Mouse (Mus musculus): ENCODE measurements around the gene Immp1l. TPM values are rescaled to one million over a fixed set of nuclear protein-coding genes. Genes with fewer than 3 reads are reported as not detected.

The Immp1l gene
- 46.7 TPM for polyA plus RNA-seq (2014; fragmentation: Illumina TruSeq; extraction: RNeasy Lipid Tissue Mini Kit (QIAGEN cat#74804); ENCODE audit: low read depth, low replicate concordance)

DNA sequence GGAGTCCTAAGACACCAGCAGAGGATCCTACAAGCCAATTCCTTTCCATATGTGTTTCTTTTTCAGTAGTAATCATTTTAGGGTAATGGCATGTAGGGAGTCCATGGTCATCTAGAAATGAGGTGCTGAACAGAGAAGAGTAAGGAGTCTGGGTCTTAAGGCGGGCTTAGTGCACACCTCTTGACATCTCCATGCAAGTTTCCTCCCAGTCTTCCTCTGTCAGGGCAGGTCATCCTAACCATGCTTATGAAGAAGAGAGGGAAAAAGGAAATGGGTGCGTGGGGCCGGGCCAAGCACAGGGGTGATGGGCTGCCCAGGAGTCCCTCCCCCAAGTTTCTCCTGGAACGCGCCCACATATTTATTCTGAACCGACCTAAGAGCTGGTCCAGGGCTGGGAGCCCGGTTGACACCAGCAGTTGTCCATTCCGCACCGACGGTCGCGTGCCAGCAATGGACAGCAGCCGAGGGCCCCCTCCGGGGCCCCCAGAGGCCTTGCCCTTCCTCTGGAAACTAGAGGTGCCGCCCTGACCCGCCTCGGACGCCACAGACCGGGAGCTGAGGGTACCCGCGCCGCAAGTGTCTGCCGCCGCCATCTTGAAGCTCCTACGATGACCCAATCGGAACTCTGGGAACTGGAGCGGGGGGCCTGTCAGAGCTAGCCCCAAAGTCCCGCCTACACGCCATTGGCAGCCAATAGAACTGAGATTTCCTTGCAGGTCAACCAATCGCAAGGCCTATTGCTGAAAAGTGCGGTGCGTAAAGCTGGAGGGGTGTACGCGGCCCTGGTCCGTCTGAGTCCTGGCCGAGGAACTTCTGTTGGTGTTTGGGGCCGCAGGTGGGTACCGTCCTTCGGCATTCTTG is at the start of gene Immp1l, which contains the start of gene Elp4:
Gene Immp1l, plus strand, starts transcription at position 743 of the 861 bp plus-strand sequence.
Gene Elp4, minus strand, starts transcription at position 669 of the 861 bp plus-strand sequence.

DNA sequence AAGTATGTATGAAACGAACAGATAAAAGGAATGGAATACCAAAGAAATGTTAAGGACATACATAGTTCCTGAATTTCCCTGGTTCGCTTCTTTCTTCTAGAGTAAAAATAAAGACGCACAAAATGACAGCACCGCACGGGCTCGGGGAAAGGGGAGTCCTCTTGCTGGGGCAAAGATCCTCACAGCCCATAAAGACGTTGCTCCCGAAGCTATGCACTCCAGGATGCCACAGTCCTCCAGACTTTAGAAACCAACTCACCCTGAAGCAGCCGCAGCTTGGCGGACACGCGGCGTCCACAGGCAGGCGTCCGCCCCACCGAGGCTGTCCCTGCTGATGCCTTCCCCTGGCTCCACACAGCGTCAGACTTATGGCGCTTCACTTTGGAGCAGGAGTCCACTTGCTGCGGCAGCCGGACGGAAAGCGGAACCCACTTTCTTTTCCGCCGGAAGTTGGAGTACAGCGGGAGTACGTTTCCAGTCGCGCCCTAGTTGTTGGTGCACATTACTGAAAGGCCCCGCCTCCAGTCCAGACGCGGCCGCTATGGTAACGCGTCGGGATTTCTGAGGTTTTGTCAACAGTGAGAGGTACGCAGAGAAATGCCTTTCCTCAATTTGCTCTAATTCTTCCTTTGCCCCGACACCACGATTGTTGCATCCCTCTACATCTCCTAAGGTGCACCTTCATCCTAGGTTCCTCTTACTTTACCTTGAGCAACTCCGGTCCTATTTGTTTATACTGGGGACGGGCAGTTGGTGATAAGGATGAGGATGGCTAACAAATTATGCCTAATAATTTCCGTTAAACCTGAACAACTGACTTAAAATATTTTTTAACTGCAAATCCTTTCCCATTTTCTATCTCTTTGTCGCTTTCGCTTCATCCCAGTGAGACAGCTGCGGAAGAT is 98.6 kb downstream of the Immp1l start, which contains the start of gene Dnajc24:
Gene Dnajc24, minus strand, starts transcription at position 715 of the 905 bp plus-strand sequence.

Other genes with a start within 250 kb of the Immp1l start
- gene Pax6, start 235.7 kb upstream of the Immp1l start, polyA plus RNA-seq (2014; fragmentation: Illumina TruSeq; extraction: RNeasy Lipid Tissue Mini Kit (QIAGEN cat#74804); ENCODE audit: low read depth, low replicate concordance): not detected
- 9.8 TPM for gene Elp4, start 74 bp upstream of the Immp1l start, polyA plus RNA-seq (2014; fragmentation: Illumina TruSeq; extraction: RNeasy Lipid Tissue Mini Kit (QIAGEN cat#74804); ENCODE audit: low read depth, low replicate concordance)
- 18.7 TPM for gene Dnajc24, start 98.9 kb downstream of the Immp1l start, polyA plus RNA-seq (2014; fragmentation: Illumina TruSeq; extraction: RNeasy Lipid Tissue Mini Kit (QIAGEN cat#74804); ENCODE audit: low read depth, low replicate concordance)